Mouse (Mus musculus) small intestine, adult 2 months (tissue): Measurements from ENCODE around the gene Hs3st6.
"Not testable (repeated sequence)": the region's sequence is repeated elsewhere in the genome, so short reads cannot be mapped to it uniquely, and the experiment has no call there.

Experiments
- CTCF ChIP-seq: fragments of 200-500 bp; IDR thresholded peaks from 2 replicates; pipeline ENCODE4 v1.5.1; 2012; ENCODE audit warnings: low read depth, mild to moderate bottlenecking, control low read depth, inconsistent platforms, low read length, moderate library complexity, mixed read lengths; ENCODE audit not compliant: insufficient replicate concordance, insufficient read length; ENCODE audit errors: extremely low read depth
- POLR2A ChIP-seq: fragments of 200-500 bp; IDR thresholded peaks from 2 replicates; pipeline ENCODE4 v1.6.1; 2012; ENCODE audit warnings: low read depth, mild to moderate bottlenecking, control low read depth, inconsistent platforms, low read length, moderate library complexity

GRCm38 (mm10) chr17:24720616-24721015 lies 32.2 kb upstream of the Hs3st6 start:
- TF ChIP-seq CTCF, POLR2A: not testable (repeated sequence)
